In genomic region chr11:89720847-89721246, GRCm38 (mm10) we compare ENCODE assay signal across 9 mouse cellular contexts. TPM values are rescaled to one million over a fixed set of nuclear protein-coding genes. Genes with fewer than 3 reads are reported as not detected.
DNase-seq lines count a peak whose midpoint lies in the region; ATAC-seq and TF ChIP-seq lines count a peak whose summit lies in the region.
"Had no signal": no experiment of that assay in that cellular context is flagged by ENCODE, and none has a peak within 500 bp of the region (broad histone marks: within the 10 kb centered on the region; RNA-seq: fewer than 3 reads in every experiment).

No protein-coding gene starts in this region.

- H3K4me1 ChIP-seq in neural tube, embryonic 15.5 days = peaks cover 11% of the 10 kb centered on the region
- no peaks in the 10 kb centered on the region; the same call in 1 of the 2 replicates for H3K4me1 ChIP-seq in forebrain, postnatal 0 days (ENCODE audit: insufficient read depth)
- H3K4me1 ChIP-seq in liver, adult 2 months (ENCODE audit: control insufficient read depth, insufficient read depth, low read length) = no peaks in the 10 kb centered on the region

- no peaks in the 10 kb centered on the region for H3K79me2 ChIP-seq in liver, adult 2 months (ENCODE audit: control insufficient read depth, insufficient read depth, low read length)

- no peaks in the 10 kb centered on the region for H3K9me3 ChIP-seq in neural tube, embryonic 15.5 days (replicated peaks)
- no peaks in the 10 kb centered on the region for H3K9me3 ChIP-seq in forebrain, postnatal 0 days (ENCODE audit: low read length)
- H3K9me3 ChIP-seq: hindbrain, embryonic 15.5 days had no signal

- WGBS in neural tube, embryonic 15.5 days = 17% methylated on average over 5 of the region's 5 CpGs
- 17% methylated on average over 5 of the region's 5 CpGs for WGBS in forebrain, postnatal 0 days
- 16% methylated on average over 5 of the region's 5 CpGs for WGBS in liver, adult 2 months

- H3K4me2 ChIP-seq in neural tube, embryonic 15.5 days = no peak overlapping the region
- no peak overlapping the region for H3K4me2 ChIP-seq in forebrain, postnatal 0 days (ENCODE audit: low read depth)
- H3K4me2 ChIP-seq: hindbrain, embryonic 15.5 days had no signal

- no peak for TF ChIP-seq POLR2A in liver, adult 2 months (IDR thresholded peaks at IDR 0.05; ENCODE audit: extremely low read depth, insufficient read depth, low read length)

- ATAC-seq in neural tube, embryonic 15.5 days (ENCODE audit: low FRiP score) = no peak
- ATAC-seq in forebrain, postnatal 0 days = no peak

- DNase-seq in neural tube, embryonic 10.5 days (ENCODE audit: extremely low spot score, low spot score) = peak; percentile 82
- peak; percentile 6 for DNase-seq in c-Kit-negative CD71-positive TER-119-positive erythroid progenitor cells, embryonic 14.5 days (ENCODE audit: low read depth, low spot score)
- peak; percentile 76 for DNase-seq in forebrain, postnatal 0 days
- DNase-seq in kidney, adult 9 months = peak; percentile 68
- peak; percentile 53 for DNase-seq in liver, adult 2 months (ENCODE audit: extremely low read depth, low read depth, low spot score)
- peak; percentile 50 for DNase-seq in retina, postnatal 7 days (ENCODE audit: low read depth, low spot score)
- peak; percentile 54 to 76 for DNase-seq in urinary bladder, postnatal 4 days (ENCODE audit: low spot score in 2 of 2)

- H3K4me3 ChIP-seq in neural tube, embryonic 15.5 days (replicated peaks) = no peak overlapping the region
- no peak overlapping the region for H3K4me3 ChIP-seq in forebrain, postnatal 0 days (ENCODE audit: low read depth, low read length)
- no peak overlapping the region for H3K4me3 ChIP-seq in liver, adult 2 months (ENCODE audit: insufficient read depth, low read depth, low read length)
- H3K4me3 ChIP-seq: hindbrain, embryonic 15.5 days had no signal

- no peak overlapping the region for H3K27ac ChIP-seq in neural tube, embryonic 15.5 days (replicated peaks)
- H3K27ac ChIP-seq in forebrain, postnatal 0 days (ENCODE audit: low read depth, low read length) = no peak overlapping the region
- H3K27ac ChIP-seq in liver, adult 2 months (replicated peaks; ENCODE audit: insufficient read depth, low read depth, low read length) = no peak overlapping the region
- H3K27ac ChIP-seq: hindbrain, embryonic 15.5 days had no signal

- H3K9ac ChIP-seq in neural tube, embryonic 15.5 days (replicated peaks) = no peak overlapping the region
- no peak overlapping the region for H3K9ac ChIP-seq in forebrain, postnatal 0 days
- no peak overlapping the region for H3K9ac ChIP-seq in liver, adult 2 months (ENCODE audit: low read depth, low read length)
- H3K9ac ChIP-seq: hindbrain, embryonic 15.5 days had no signal

- peak; percentile 87 for TF ChIP-seq CTCF in forebrain, postnatal 0 days (IDR thresholded peaks at IDR 0.05; ENCODE audit: low read depth)
- TF ChIP-seq CTCF in liver, adult 2 months (IDR thresholded peaks at IDR 0.05; ENCODE audit: low read depth, low read length) = peak; percentile 88

- no peaks in the 10 kb centered on the region for H3K27me3 ChIP-seq in neural tube, embryonic 15.5 days (replicated peaks)
- H3K27me3 ChIP-seq in forebrain, postnatal 0 days (ENCODE audit: insufficient read depth, low read length) = no peaks in the 10 kb centered on the region
- H3K27me3 ChIP-seq in liver, adult 2 months (ENCODE audit: control insufficient read depth, insufficient read depth, low read length) = 0 out of 2 replicates have a peak, but pooled peaks cover 2% of the 10 kb centered on the region
- H3K27me3 ChIP-seq: hindbrain, embryonic 15.5 days had no signal

- no peaks in the 10 kb centered on the region for H3K36me3 ChIP-seq in neural tube, embryonic 15.5 days
- no peaks in the 10 kb centered on the region for H3K36me3 ChIP-seq in forebrain, postnatal 0 days (ENCODE audit: insufficient read depth)
- H3K36me3 ChIP-seq in liver, adult 2 months (ENCODE audit: control insufficient read depth, insufficient read depth, low read length) = no peaks in the 10 kb centered on the region
- H3K36me3 ChIP-seq: hindbrain, embryonic 15.5 days had no signal

RNA-seq across cellular contexts. Expression of gene Ankfn1, which starts 56.6 kb away (rescaled TPM):
- 4.6 TPM in 2 replicates for polyA plus RNA-seq in neural tube, embryonic 15.5 days (2015; fragmentation: Nextera tagmentation; extraction: Ambion mirVana)
- 10.2 and 22.5 TPM in 2 replicates for total RNA-seq in forebrain, postnatal 0 days (2014; rRNA removed)
- polyA plus RNA-seq in forebrain, postnatal 0 days (2015; fragmentation: Nextera tagmentation; extraction: Ambion mirVana) = 1.8 and 3.9 TPM in 2 replicates
- total RNA-seq in liver, adult 2 months (2014; rRNA removed) = not detected in 2 replicates
- polyA plus RNA-seq in liver, adult 2 months (2012; rRNA removed) = not detected in 2 replicates

Comparison
In these comparisons a context has a peak if more than half of its experiments do, and no peak if none do; other contexts are left out.
1. DNase-seq: peak in every context shown above with its lines; median percentile 82 in neural tube, embryonic 10.5 days; 76 in forebrain, postnatal 0 days; 68 in kidney, adult 9 months; 65 in urinary bladder, postnatal 4 days; 53 in liver, adult 2 months; 50 in retina, postnatal 7 days; 6 in c-Kit-negative CD71-positive TER-119-positive erythroid progenitor cells, embryonic 14.5 days.